Mouse (Mus musculus): ENCODE measurements at regions not wholly inside any gene's neighbourhood (a gene's known extent, or its start where the extent isn't known, plus 50 kb on each side); places are given as distances from the start of the nearest gene placed in this dataset.

DNA sequence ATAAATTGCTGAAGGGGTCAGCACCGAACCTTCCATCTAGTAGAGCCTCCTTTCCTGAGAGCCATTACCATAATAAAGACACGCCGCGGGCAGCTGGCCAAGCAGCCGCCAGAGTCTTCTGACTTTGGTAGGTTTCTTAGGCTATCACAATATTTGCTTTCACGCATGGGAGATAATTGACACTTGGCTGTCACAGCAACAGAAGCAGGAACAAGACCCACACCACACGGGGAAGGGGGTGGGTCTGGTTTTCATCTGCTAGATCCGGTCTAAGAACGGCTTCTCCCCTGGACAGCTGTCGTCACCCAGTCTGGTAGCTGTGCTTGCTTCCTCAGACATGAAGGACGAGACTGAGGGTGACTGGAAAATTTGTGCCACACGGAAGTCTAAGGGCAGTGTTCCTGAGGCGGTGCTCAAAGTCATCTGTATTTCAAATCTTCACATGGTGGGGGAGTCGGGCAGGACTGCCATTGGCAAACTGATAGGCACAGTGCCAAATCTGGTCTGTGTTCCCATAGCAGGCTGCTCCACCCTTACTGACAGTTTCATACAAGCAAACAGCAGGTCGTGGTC lies 188.9 kb upstream of the Gm10131 start:
- no peak for TF ChIP-seq CTCF (IDR thresholded peaks at IDR 0.05; ENCODE audit: control insufficient read depth, insufficient read depth, insufficient read length)
- no peak for TF ChIP-seq MYOG (IDR thresholded peaks at IDR 0.05; ENCODE audit: control insufficient read depth, extremely low read depth, insufficient read length)
- TF ChIP-seq MAX (IDR thresholded peaks at IDR 0.05), result no peak
- no peak for TF ChIP-seq USF1 (IDR thresholded peaks at IDR 0.05; ENCODE audit: low read depth)

Data from C2C12 (cell line).